Mouse (Mus musculus) liver, embryonic 16.5 days (tissue): ENCODE results near the gene Plpp2. TPM values are rescaled to one million over a fixed set of nuclear protein-coding genes. Genes with fewer than 3 reads are reported as not detected.

Experiments
- ATAC-seq: fragments of 200-750 bp; cut with Nextera tagmentation; 2 replicates; pipeline ENCODE4 v1.8.0; 2017; ENCODE audit warnings: low read depth, mild to moderate bottlenecking, moderate number of reproducible peaks, moderate library complexity
- H3K27ac ChIP-seq: fragments of 300-500 bp; sonication (generic); 2 replicates; pipeline ENCODE4 v1.5.1; 2014; ENCODE audit warnings: mild to moderate bottlenecking, low read length
- H3K27me3 ChIP-seq: fragments of 300-500 bp; sonication (generic); 2 replicates; pipeline ENCODE4 v1.6.1; 2014; ENCODE audit warnings: low read depth, low read length, mixed read lengths; ENCODE audit not compliant: control insufficient read depth, insufficient read depth
- H3K36me3 ChIP-seq: fragments of 300-500 bp; sonication (generic); 2 replicates; pipeline ENCODE4 v1.6.1; 2014; ENCODE audit warnings: mild to moderate bottlenecking; ENCODE audit not compliant: control insufficient read depth, insufficient read depth
- H3K4me1 ChIP-seq: fragments of 300-500 bp; sonication (generic); 2 replicates; pipeline ENCODE4 v1.6.1; 2014; ENCODE audit warnings: low read depth, low read length, mixed read lengths; ENCODE audit not compliant: control insufficient read depth
- H3K4me2 ChIP-seq: fragments of 300-500 bp; sonication (generic); 2 replicates; pipeline ENCODE4 v1.6.1; 2014; ENCODE audit warnings: low read depth, low read length, mixed read lengths
- H3K4me3 ChIP-seq: fragments of 300-500 bp; sonication (generic); 2 replicates; pipeline ENCODE4 v1.5.1; 2014; ENCODE audit warnings: low read depth, mild to moderate bottlenecking, low read length
- H3K9ac ChIP-seq: fragments of 300-500 bp; sonication (generic); 2 replicates; pipeline ENCODE4 v1.6.1; 2014; ENCODE audit warnings: low read depth, low read length
- H3K9me3 ChIP-seq: fragments of 300-500 bp; sonication (generic); replicated peaks from 2 replicates; pipeline ENCODE4 v1.6.1; 2016; ENCODE audit warnings: low read length; ENCODE audit not compliant: control insufficient read depth
- WGBS: fragments of 180-500 bp; shearing (Covaris S2); extraction: QIAGEN DNeasy Blood & Tissue Kit; methylation state at CpG from one replicate; pipeline ENCODE4 v1.1.7; 2014; ENCODE audit not compliant: insufficient replicate concordance; 5-methylcytosine and 5-hydroxymethylcytosine counted together
- polyA plus RNA-seq: library from polyadenylated mRNA; unstranded; fragments of >200 nt; fragmentation: Nextera tagmentation; extraction: Ambion mirVana; gene quantifications from 2 replicates; pipeline ENCODE4 v1.2.1, GENCODE M21; 2015

Plpp2 gene
- polyA plus RNA-seq, 1 experiment from 2014 or later = 26.0 TPM

DNA sequence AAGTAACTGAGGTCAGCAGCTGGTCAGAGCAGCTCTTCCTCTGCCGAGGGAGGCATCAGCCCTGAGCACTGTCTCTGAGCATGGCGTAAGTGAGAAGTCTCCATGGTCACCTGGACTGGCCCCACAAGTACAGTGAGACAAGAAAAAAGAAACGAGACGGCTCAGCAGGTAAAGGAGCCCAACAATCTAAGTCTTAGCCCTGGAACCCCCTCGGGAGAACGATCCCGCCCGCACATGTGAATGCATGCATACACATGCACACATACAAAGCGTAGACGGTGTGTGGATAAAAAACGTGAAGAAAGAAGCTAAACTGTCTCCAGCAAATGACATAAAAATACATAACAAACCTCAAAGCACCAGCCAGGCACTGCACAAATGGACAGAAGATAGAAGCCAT, 12.9 kb upstream of the Plpp2 start:
- Histone ChIP-seq H3K27ac (no peak overlapping the region), H3K4me1 (no peaks in the 10 kb centered on the region; the same call in 1 of the 2 replicates), H3K4me2 (no peak overlapping the region), H3K27me3 (no peaks in the 10 kb centered on the region), H3K36me3 (peaks cover 10% of the 10 kb centered on the region), H3K9ac (no peak overlapping the region), H3K4me3 (no peak overlapping the region), H3K9me3 (no peaks in the 10 kb centered on the region)
- ATAC-seq = no peak
- WGBS = 74% methylated on average over 11 of the region's 11 CpGs

DNA sequence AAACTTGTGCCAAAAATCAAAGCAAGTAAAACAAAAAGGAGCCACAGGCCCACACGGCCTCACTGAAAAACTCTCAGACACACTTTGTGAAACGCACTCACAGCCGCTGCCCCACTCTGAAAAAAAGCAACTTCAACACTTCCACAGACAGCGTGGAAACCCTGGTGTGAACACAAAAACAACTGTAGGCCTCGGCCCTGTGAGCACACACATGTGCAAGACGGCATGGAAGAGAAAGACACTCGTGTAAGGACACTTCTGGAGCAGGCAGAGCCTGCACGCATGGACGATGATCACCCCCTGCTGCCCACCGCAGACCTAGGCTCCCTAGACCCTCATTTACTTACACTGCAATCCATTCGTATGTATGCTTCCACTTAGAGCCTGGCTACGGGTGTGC, 12.3 kb upstream of the Plpp2 start:
- Histone ChIP-seq H3K4me1 (no peaks in the 10 kb centered on the region; the same call in 1 of the 2 replicates), H3K27ac (no peak overlapping the region), H3K4me2 (no peak overlapping the region), H3K36me3 (peaks cover 10% of the 10 kb centered on the region), H3K27me3 (no peaks in the 10 kb centered on the region), H3K4me3 (no peak overlapping the region), H3K9ac (no peak overlapping the region), H3K9me3 (no peaks in the 10 kb centered on the region)
- 77% methylated on average over 12 of the region's 12 CpGs for WGBS
- ATAC-seq = no peak

DNA sequence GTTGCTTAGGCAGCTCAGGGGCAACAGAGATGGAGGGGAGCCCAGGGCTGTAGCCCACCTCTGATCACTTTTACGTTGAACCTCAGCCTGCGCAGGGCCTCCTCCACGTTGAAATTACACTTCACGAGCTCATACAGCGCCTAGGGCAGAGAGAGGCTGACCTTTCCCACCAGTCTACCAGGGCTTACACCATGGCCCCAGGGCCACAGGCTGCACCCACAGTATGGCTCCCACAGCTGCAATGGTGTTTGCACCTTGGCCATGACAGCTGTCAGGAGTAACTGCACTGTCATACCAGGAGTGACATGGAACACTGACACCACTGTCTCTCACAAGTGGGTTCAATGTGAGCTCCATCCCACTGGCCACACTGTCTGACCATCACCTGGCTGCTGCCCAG, 11.0 kb upstream of the Plpp2 start:
- ATAC-seq = no peak

DNA sequence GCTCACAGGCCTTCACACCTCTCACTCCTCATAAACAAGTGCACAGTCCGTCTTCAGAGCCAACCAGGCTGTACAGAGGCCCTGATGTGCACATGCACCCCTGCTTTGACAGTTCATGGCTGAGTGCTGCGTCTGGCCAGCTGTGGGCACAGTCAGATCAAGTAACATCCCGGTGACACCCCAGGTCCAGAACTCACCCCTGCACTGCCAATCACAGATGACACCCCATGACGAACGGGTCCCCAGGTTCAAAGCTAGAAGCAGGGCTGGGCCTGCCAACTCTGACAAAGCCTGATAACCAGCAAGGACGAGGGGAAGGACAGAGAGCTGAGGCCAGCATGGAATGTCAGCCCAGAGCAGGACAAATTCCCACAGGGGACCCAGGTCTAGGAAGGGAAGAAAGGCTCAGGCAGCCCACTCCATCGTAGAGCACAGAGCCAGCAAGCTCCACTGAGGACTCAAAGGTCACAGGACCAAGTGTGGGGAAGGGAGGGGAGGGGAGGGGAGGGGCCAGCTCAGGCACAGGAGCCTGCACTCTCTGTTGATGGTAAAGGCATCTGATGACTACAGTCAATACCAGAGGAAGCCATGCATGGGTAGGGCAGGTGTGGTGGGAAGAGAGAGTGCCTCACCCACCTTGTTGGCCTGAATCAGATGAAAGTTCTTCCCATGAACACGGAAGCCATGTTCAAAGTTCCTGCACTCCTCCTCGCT, 10.4 kb upstream of the Plpp2 start:
- Histone ChIP-seq H3K4me1 (no peaks in the 10 kb centered on the region; the same call in 1 of the 2 replicates), H3K27ac (no peak overlapping the region), H3K4me3 (no peak overlapping the region), H3K36me3 (peaks cover 15% of the 10 kb centered on the region), H3K27me3 (no peaks in the 10 kb centered on the region), H3K4me2 (no peak overlapping the region), H3K9ac (no peak overlapping the region), H3K9me3 (no peaks in the 10 kb centered on the region)
- ATAC-seq = peak; percentile 52
- 58% methylated on average over 9 of the region's 9 CpGs for WGBS

More for the DNA sequence above, 11.0 kb upstream of the Plpp2 start:
- Histone ChIP-seq H3K4me1 (no peaks in the 10 kb centered on the region; the same call in 1 of the 2 replicates), H3K9ac (no peak overlapping the region), H3K27me3 (no peaks in the 10 kb centered on the region), H3K4me3 (no peak overlapping the region), H3K27ac (no peak overlapping the region), H3K4me2 (no peak overlapping the region), H3K9me3 (no peaks in the 10 kb centered on the region), H3K36me3 (peaks cover 17% of the 10 kb centered on the region)
- WGBS = 84% methylated on average over 5 of the region's 5 CpGs

DNA sequence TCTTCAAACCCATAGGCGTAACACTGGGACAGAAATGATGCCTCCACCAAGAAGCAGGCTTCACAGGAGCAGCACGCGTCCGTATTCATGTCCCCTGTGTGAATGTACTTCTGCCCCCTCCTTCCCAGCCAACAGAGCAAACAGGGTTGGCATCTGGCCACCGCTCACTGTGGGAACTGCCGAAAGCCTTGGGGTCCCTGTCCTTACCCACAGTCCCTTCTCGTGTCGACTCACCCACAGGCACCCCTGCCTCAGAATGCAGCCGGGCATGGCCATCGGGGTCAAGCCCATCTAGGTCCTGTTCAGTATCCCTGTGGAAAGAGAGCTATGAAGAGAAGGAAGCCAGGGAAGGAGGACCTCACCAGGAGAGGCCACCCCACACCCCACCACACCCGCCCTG, 8.6 kb upstream of the Plpp2 start:
- Histone ChIP-seq H3K27me3 (no peaks in the 10 kb centered on the region), H3K9ac (no peak overlapping the region), H3K4me2 (no peak overlapping the region), H3K9me3 (no peaks in the 10 kb centered on the region), H3K36me3 (peaks cover 15% of the 10 kb centered on the region), H3K27ac (no peak overlapping the region), H3K4me3 (no peak overlapping the region), H3K4me1 (no peaks in the 10 kb centered on the region; the same call in 1 of the 2 replicates)
- ATAC-seq = no peak
- 85% methylated on average over 11 of the region's 11 CpGs for WGBS

DNA sequence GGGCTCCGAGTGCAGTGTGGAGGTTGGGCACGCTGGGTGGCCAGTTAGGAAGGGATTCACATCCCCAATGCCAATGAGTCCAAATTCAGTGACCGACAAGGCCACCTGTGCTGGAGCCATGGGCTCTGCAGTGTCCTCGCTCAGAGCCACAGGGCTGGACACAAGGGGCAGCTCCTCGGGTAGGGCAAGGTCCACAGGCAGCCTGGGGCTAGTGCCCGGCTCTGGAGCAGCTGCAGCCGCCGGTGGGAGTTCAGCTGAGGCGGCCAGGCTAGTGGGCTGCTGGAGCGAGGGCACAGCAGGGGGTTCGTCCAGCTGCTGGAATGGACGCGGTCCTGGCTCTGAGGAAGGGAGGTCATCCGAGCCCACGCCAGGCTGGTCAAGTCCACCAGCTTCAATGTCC, 7.9 kb upstream of the Plpp2 start:
- WGBS = 74% methylated on average over 15 of the region's 15 CpGs
- no peak overlapping the region for H3K4me2 ChIP-seq

DNA sequence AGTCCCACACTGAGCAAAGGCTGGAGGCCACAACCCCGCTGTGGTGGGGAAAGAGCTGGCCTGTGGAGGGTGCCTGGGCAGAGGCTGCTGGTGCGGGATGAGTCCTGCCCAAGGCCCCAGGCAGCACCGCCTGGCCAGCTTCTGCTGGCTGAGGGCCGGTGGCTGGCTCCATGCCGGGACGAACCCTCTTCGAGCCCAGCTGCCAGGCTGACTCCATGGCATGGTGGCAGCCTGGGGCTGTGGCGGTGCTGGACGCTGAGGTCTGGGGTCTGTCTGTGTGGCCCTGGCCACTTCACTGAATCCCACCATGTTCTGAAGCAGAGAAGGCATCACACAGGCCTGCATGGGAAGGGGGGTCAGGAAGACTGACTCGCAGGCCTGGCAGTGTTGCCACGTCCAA, 7.2 kb upstream of the Plpp2 start:
- H3K4me2 ChIP-seq = no peak overlapping the region
- no peaks in the 10 kb centered on the region; the same call in 1 of the 2 replicates for H3K4me1 ChIP-seq
- WGBS = 80% methylated on average over 11 of the region's 11 CpGs
- H3K4me3 ChIP-seq = no peak overlapping the region
- H3K36me3 ChIP-seq = peaks cover 12% of the 10 kb centered on the region
- H3K9ac ChIP-seq = no peak overlapping the region
- no peak for ATAC-seq
- no peaks in the 10 kb centered on the region for H3K9me3 ChIP-seq
- no peaks in the 10 kb centered on the region for H3K27me3 ChIP-seq
- H3K27ac ChIP-seq = no peak overlapping the region

More for the DNA sequence above, 7.9 kb upstream of the Plpp2 start:
- ATAC-seq = no peak
- no peaks in the 10 kb centered on the region for H3K27me3 ChIP-seq
- peaks cover 15% of the 10 kb centered on the region for H3K36me3 ChIP-seq
- H3K4me1 ChIP-seq = no peaks in the 10 kb centered on the region; the same call in 1 of the 2 replicates
- no peak overlapping the region for H3K4me3 ChIP-seq
- H3K9ac ChIP-seq = no peak overlapping the region
- H3K9me3 ChIP-seq = no peaks in the 10 kb centered on the region
- H3K27ac ChIP-seq = no peak overlapping the region

DNA sequence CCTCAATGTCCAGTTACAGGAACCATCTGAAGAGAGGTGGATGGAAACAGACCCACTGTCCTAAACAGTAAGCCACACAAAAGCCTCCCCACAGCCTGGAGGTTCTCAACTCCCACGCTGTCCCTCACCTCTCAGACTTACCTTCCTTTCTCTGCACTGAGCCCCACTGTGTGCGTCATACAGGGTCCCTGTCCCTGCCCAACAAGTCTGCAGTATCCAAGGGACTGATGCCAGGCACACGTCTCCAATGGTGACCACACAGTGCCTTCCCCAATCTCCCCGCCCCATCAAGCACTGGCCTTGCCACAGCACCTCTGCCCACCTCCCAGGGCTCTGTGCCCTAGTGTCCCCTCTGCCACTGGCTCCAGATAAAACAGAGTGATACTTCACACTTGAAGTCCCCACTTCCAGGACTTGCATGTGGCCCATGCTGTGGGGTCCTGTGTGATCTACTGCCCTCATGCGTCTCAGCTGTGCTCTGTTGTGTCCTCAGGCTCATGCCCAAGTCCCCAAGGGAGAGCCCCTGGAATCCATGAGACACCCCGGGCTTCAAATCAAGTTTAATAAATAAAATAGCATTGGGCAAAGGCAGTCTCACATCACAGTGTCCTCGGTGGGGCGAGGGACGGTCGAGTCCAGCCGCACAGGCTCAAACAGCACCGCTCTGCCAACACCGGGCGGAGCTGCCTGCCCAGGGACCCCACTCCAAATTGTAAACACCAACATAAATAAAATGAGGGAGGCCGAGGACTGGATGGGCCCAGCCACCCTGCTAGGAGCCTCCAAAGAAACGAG, 6.3 kb upstream of the Plpp2 start:
- WGBS = 80% methylated on average over 16 of the region's 16 CpGs
- no peaks in the 10 kb centered on the region; the same call in 1 of the 2 replicates for H3K4me1 ChIP-seq
- H3K27me3 ChIP-seq = no peaks in the 10 kb centered on the region
- peaks cover 12% of the 10 kb centered on the region for H3K36me3 ChIP-seq
- no peak for ATAC-seq
- no peak overlapping the region for H3K27ac ChIP-seq
- H3K9ac ChIP-seq = no peak overlapping the region
- no peak overlapping the region for H3K4me3 ChIP-seq
- no peaks in the 10 kb centered on the region for H3K9me3 ChIP-seq
- no peak overlapping the region for H3K4me2 ChIP-seq

DNA sequence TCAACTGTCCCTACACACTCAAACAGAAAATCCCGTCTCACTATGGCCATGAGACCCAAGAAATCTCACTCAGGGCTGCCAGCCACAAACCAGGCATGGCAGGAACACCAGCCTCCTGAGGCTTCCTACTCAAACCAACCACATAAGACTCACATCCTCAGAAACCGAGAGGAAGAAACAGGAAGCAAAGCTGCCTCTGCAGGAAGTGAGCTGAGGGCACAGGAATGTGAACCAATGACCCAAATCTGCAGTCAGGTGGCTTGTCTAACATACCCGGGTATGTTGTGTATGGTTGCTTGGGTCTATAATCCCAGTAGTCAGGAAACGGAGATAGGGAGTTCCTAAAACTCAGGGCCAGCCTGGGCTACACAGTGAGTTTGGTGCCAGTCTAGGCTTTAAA, 5.3 kb upstream of the Plpp2 start:
- Histone ChIP-seq H3K27me3 (0 out of 2 replicates have a peak, but pooled peaks cover 2% of the 10 kb centered on the region), H3K9me3 (no peaks in the 10 kb centered on the region), H3K9ac (no peak overlapping the region), H3K4me1 (peaks cover 3% of the 10 kb centered on the region), H3K4me3 (no peak overlapping the region), H3K27ac (no peak overlapping the region), H3K36me3 (peaks cover 12% of the 10 kb centered on the region), H3K4me2 (no peak overlapping the region)
- ATAC-seq = no peak
- 28% methylated on average over 4 of the region's 4 CpGs for WGBS
